Comparison of ENCODE assay signal across 28 mouse cellular contexts in genomic region chr2:124627664-124628063, GRCm38 (mm10).
DNase-seq lines count a peak whose midpoint lies in the region; ATAC-seq and TF ChIP-seq lines count a peak whose summit lies in the region.
"Had no signal": no experiment of that assay in that cellular context is flagged by ENCODE, and none has a peak within 500 bp of the region (broad histone marks: within the 10 kb centered on the region; RNA-seq: fewer than 3 reads in every experiment).

No protein-coding gene starts in this region.

- H3K4me1 ChIP-seq in midbrain, embryonic 13.5 days (replicated peaks): no peaks in the 10 kb centered on the region
- H3K4me1 ChIP-seq in midbrain, postnatal 0 days (ENCODE audit: insufficient read depth, low read length): no peaks in the 10 kb centered on the region
- H3K4me1 ChIP-seq in intestine, embryonic 14.5 days (replicated peaks; ENCODE audit: control insufficient read depth, insufficient read depth, low read length): peaks cover 9% of the 10 kb centered on the region
- peaks cover 2% of the 10 kb centered on the region; the same call in 1 of the 2 replicates for H3K4me1 ChIP-seq in neural tube, embryonic 14.5 days (ENCODE audit: control insufficient read depth, insufficient read depth, low read length)
- H3K4me1 ChIP-seq: hindbrain, embryonic 15.5 days; liver, embryonic 12.5 days had no signal

- WGBS in midbrain, embryonic 13.5 days: 61% methylated on average over 5 of the region's 5 CpGs
- WGBS in midbrain, postnatal 0 days: 61% methylated on average over 5 of the region's 5 CpGs
- WGBS in intestine, embryonic 14.5 days: 79% methylated on average over 5 of the region's 5 CpGs
- 46% methylated on average over 5 of the region's 5 CpGs for WGBS in neural tube, embryonic 14.5 days

- no peaks in the 10 kb centered on the region for H3K9me3 ChIP-seq in midbrain, embryonic 13.5 days
- no peaks in the 10 kb centered on the region for H3K9me3 ChIP-seq in midbrain, postnatal 0 days (ENCODE audit: low read length)
- H3K9me3 ChIP-seq in intestine, embryonic 14.5 days (ENCODE audit: control insufficient read depth, low read length): no peaks in the 10 kb centered on the region
- no peaks in the 10 kb centered on the region for H3K9me3 ChIP-seq in neural tube, embryonic 14.5 days (ENCODE audit: control insufficient read depth, low read length)
- H3K9me3 ChIP-seq: forebrain, embryonic 12.5 days; heart, embryonic 12.5 days; hindbrain, embryonic 15.5 days; limb, embryonic 13.5 days; liver, embryonic 12.5 days had no signal

- H3K36me3 ChIP-seq in midbrain, embryonic 13.5 days: no peaks in the 10 kb centered on the region
- no peaks in the 10 kb centered on the region for H3K36me3 ChIP-seq in midbrain, postnatal 0 days (ENCODE audit: insufficient read depth, low read length)
- no peaks in the 10 kb centered on the region for H3K36me3 ChIP-seq in intestine, embryonic 14.5 days (ENCODE audit: control insufficient read depth, insufficient read depth, low read length)
- no peaks in the 10 kb centered on the region for H3K36me3 ChIP-seq in neural tube, embryonic 14.5 days (ENCODE audit: control insufficient read depth, insufficient read depth, low read length)
- H3K36me3 ChIP-seq: forebrain, embryonic 12.5 days; G1E; heart, embryonic 12.5 days; hindbrain, embryonic 15.5 days; limb, embryonic 13.5 days; liver, embryonic 12.5 days had no signal

- H3K9ac ChIP-seq in midbrain, embryonic 13.5 days (replicated peaks): no peak overlapping the region
- no peak overlapping the region for H3K9ac ChIP-seq in midbrain, postnatal 0 days (replicated peaks; ENCODE audit: low read length, poor library complexity, severe bottlenecking)
- no peak overlapping the region for H3K9ac ChIP-seq in intestine, embryonic 14.5 days (ENCODE audit: low read length)
- H3K9ac ChIP-seq in neural tube, embryonic 14.5 days (replicated peaks; ENCODE audit: low read depth, low read length): no peak overlapping the region
- H3K9ac ChIP-seq: forebrain, embryonic 12.5 days; heart, embryonic 12.5 days; hindbrain, embryonic 15.5 days; limb, embryonic 13.5 days; liver, embryonic 12.5 days had no signal

- H3K27ac ChIP-seq in midbrain, embryonic 13.5 days: no peak overlapping the region
- no peak overlapping the region for H3K27ac ChIP-seq in midbrain, postnatal 0 days (ENCODE audit: low read depth, low read length)
- H3K27ac ChIP-seq in intestine, embryonic 14.5 days (ENCODE audit: low read depth): no peak overlapping the region
- no peak overlapping the region for H3K27ac ChIP-seq in neural tube, embryonic 14.5 days (ENCODE audit: low read depth, low read length)
- H3K27ac ChIP-seq: forebrain, embryonic 12.5 days; hindbrain, embryonic 15.5 days; kidney, postnatal 0 days; limb, embryonic 13.5 days; liver, embryonic 12.5 days; stomach, postnatal 0 days had no signal

- DNase-seq in heart, adult 11 months: peak; percentile 88
- no peak for DNase-seq in heart, postnatal 4 days
- DNase-seq in midbrain, postnatal 0 days (ENCODE audit: low spot score): no peak
- peak; percentile 46 for DNase-seq in intestine, embryonic 14.5 days (ENCODE audit: low spot score)
- no peak for DNase-seq in lung, postnatal 25 days (ENCODE audit: low spot score)
- DNase-seq: adrenal gland, adult 2 months; cerebellum, adult 11-12 months; cerebellum, postnatal 14 days; gastrocnemius, postnatal 14 days; heart, adult 18-20 months; heart, postnatal 10 days; kidney, adult 2 months; layer of hippocampus, adult 9-11 months; lung, adult 18-20 months; lung, postnatal 14 days; right cerebral cortex, postnatal 14 days had no signal

- H3K4me2 ChIP-seq in midbrain, embryonic 13.5 days (replicated peaks): no peak overlapping the region
- no peak overlapping the region for H3K4me2 ChIP-seq in midbrain, postnatal 0 days (ENCODE audit: low read depth, low read length, poor library complexity, severe bottlenecking)
- H3K4me2 ChIP-seq in intestine, embryonic 14.5 days (ENCODE audit: low read length): no peak overlapping the region
- no peak overlapping the region for H3K4me2 ChIP-seq in neural tube, embryonic 14.5 days (ENCODE audit: low read depth, low read length)
- H3K4me2 ChIP-seq: forebrain, embryonic 12.5 days; heart, embryonic 12.5 days; hindbrain, embryonic 15.5 days; limb, embryonic 13.5 days; liver, embryonic 12.5 days had no signal

- no peaks in the 10 kb centered on the region for H3K27me3 ChIP-seq in midbrain, embryonic 13.5 days
- no peaks in the 10 kb centered on the region for H3K27me3 ChIP-seq in midbrain, postnatal 0 days (ENCODE audit: insufficient read depth, low read length)
- H3K27me3 ChIP-seq in intestine, embryonic 14.5 days (replicated peaks; ENCODE audit: control insufficient read depth, insufficient read depth, low read length): no peaks in the 10 kb centered on the region
- no peaks in the 10 kb centered on the region for H3K27me3 ChIP-seq in neural tube, embryonic 14.5 days (ENCODE audit: control insufficient read depth, insufficient read depth, low read length)
- H3K27me3 ChIP-seq: CH12.LX; forebrain, embryonic 12.5 days; heart, embryonic 12.5 days; hindbrain, embryonic 15.5 days; limb, embryonic 13.5 days; liver, embryonic 12.5 days; Patski had no signal

- TF ChIP-seq CTCF in midbrain, postnatal 0 days (IDR thresholded peaks at IDR 0.05): no peak

- ATAC-seq in midbrain, embryonic 13.5 days: peak; percentile 48
- no peak for ATAC-seq in midbrain, postnatal 0 days (ENCODE audit: low FRiP score)
- 0 out of 2 replicates have a peak, but pooled peaks have one; percentile 33 for ATAC-seq in intestine, embryonic 14.5 days (replicated peaks; ENCODE audit: low FRiP score, low TSS enrichment, low read depth)
- ATAC-seq in neural tube, embryonic 14.5 days (ENCODE audit: low read depth): peak; percentile 25; the same call in 1 of the 2 replicates
- ATAC-seq: liver, embryonic 12.5 days; Patski had no signal

- H3K4me3 ChIP-seq in midbrain, embryonic 13.5 days (replicated peaks): no peak overlapping the region
- no peak overlapping the region for H3K4me3 ChIP-seq in midbrain, postnatal 0 days (ENCODE audit: low read depth, low read length)
- no peak overlapping the region for H3K4me3 ChIP-seq in intestine, embryonic 14.5 days (ENCODE audit: low read depth, low read length)
- no peak overlapping the region for H3K4me3 ChIP-seq in neural tube, embryonic 14.5 days (ENCODE audit: low read depth, low read length)
- H3K4me3 ChIP-seq: forebrain, embryonic 12.5 days; heart, embryonic 12.5 days; hindbrain, embryonic 15.5 days; limb, embryonic 13.5 days; liver, embryonic 12.5 days had no signal

Comparison
In these comparisons a context has a peak if more than half of its experiments do, and no peak if none do; other contexts are left out.
1. DNase-seq: peak in heart, adult 11 months (single experiment) and intestine, embryonic 14.5 days (single experiment); none in heart, postnatal 4 days (single experiment), midbrain, postnatal 0 days (single experiment) and lung, postnatal 25 days (single experiment).